Mouse (Mus musculus) telencephalon, adult 2 months (tissue): ENCODE data around the gene Bglap2.
"Not testable (repeated sequence)": the region's sequence is repeated elsewhere in the genome, so short reads cannot be mapped to it uniquely, and the experiment has no call there.

Source experiments
- DNase-seq: peaks from one replicate; pipeline ENCODE4 v3.0.0-alpha.2; 2011; ENCODE audit warnings: low read depth, low spot score

Bglap2 gene

GRCm38 (mm10) chr3:88393776-88394375 is 15.4 kb upstream of the Bglap2 start:
- no peak for DNase-seq

- DNase-seq = no peak
Measured at GRCm38 (mm10) chr3:88384364-88384763, 5.9 kb upstream of the Bglap2 start, which contains the start of gene Bglap. Gene Bglap, minus strand, starts transcription at chr3:88384464.

GRCm38 (mm10) chr3:88382383-88382782 is 3.9 kb upstream of the Bglap2 start:
- not testable (repeated sequence) for DNase-seq

DNA sequence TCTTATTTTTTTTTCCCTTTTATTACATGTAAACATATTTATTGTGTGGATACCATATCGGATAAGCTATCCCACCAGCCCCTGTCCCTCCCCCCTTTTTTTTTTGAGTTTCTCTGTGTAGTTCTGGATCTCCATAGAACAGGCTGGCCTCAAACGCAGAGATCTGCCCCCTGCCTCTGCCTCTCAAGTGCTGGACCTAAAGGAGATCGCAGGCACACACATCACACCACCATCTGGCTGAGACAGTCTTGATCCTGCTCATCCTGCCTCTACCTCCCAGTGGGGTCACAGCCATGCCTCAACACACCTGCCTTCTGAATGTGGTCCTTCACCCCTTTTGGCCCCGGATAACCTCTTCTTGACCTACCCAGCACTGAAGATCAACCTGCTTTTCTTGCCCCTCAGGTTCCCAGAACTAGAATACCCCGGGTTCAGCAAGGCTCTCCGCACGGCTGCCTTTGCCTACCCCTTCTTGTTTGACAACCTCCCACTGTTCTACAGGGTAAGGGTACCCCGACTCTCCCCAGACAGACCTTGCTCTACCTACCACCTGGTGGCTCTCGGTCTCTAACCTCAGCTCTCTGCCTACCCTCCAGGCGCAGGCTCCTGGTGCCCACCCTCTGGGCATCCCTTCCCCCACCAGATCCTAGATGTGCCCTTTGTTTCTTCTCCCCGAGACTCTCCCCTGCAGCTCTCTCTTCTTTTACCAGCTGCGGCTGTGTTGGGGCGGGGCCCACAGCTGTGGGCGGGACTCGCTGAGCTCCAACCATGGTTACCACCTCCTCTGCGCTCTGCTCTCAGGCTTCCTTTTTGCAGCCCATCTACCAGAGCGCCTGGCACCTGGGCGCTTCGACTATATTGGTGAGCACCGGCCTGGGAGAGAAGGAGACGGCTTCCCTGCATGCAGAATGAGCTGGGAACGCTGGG is 3.2 kb upstream of the Bglap2 start:
- DNase-seq = not testable (repeated sequence)

GRCm38 (mm10) chr3:88376644-88377043 is 1.9 kb downstream of the Bglap2 start:
- not testable (repeated sequence) for DNase-seq

DNA sequence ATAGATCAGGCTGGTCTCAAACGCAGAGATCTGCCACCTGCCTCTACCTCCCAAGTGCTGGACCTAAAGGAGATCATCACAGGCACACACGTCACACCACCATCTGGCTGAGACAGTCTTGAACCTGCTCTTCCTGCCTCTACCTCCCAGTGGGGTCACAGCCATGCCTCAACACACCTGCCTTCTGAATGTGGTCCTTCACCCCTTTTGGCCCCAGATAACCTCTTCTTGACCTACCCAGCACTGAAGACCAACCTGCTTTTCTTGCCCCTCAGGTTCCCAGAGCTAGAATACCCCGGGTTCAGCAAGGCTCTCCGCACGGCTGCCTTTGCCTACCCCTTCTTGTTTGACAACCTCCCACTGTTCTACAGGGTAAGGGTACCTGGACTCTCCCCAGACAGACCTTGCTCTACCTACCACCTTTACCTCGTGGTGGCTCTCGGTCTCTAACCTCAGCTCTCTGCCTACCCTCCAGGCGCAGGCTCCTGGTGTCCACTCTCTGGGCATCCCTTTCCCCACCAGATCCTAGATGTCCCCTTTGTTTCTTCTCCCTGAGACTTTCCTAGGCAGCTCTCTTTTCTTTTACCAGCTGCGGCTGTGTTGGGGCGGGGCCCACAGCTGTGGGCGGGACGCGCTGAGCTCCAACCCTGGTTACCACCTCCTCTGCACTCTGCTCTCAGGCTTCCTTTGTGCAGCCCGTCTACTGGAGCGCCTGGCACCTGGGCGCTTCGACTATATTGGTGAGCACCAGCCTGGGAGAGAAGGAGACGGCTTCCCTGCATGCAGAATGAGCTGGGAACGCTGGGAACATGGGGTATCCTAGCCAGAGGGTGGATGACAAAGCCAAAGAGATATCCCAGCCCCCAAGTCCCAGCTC is 2.5 kb downstream of the Bglap2 start:
- not testable (repeated sequence) for DNase-seq

- DNase-seq = not testable (repeated sequence)
Measured at GRCm38 (mm10) chr3:88372643-88373042, 5.9 kb downstream of the Bglap2 start, which contains the start of gene Bglap3. Gene Bglap3, minus strand, starts transcription at chr3:88372743.

DNA sequence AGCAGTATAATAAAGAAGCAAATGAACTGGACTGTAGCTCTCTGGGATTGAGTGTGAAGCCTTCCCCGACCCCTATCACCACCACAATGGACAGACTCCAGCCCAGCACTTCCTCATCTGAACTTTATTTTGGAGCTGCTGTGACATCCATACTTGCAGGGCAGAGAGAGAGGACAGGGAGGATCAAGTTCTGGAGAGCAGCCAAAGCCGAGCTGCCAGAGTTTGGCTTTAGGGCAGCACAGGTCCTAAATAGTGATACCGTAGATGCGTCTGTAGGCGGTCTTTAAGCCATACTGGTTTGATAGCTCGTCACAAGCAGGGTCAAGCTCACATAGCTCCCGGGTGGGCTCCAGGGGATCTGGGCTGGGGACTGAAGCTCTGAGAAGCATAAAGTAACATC is 10.0 kb downstream of the Bglap2 start:
- DNase-seq = not testable (repeated sequence)

DNA sequence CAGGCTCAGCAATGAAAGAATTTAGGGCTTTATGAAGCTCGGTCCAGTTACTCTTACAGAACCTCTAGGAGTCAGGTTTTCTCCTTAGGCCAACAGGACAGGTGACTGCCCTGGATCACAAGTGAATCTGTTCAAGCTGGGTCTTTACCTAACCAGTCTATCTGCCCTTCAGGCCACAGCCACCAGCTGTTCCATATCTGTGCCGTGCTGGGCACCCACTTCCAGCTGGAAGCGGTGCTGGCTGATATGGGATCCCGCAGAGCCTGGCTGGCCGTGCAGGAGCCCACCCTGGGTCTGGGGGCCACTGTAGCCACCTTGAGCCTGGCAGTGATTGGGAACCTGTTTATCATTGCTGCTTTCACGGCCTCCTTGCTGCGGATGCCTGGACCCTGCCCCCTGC is 11.0 kb downstream of the Bglap2 start:
- not testable (repeated sequence) for DNase-seq

- not testable (repeated sequence) for DNase-seq
Measured at GRCm38 (mm10) chr3:88366830-88367428, 11.6 kb downstream of the Bglap2 start.

GRCm38 (mm10) chr3:88365705-88366361 is 12.7 kb downstream of the Bglap2 start:
- DNase-seq = no peak

DNA sequence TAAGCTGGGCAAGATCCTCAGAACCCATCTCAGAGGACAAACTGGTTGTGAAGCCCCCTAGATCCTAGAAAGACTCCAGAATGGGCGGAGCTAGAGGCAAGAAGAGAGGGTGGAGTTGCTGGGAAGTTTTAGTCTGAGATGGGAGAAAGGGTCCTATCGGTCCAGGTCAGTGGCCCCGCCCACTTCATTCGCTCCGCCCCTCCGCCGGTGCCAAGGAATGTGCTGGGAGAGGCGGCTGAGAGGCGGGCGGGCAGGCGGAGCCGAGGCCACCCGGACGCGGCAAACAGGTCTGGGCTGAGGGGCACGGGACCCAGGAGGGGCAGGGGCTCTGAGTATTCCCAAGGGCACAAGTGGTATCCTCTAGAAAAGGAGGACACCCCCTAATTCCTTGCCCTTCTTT is 14.2 kb downstream of the Bglap2 start, which contains the start of gene Paqr6:
Gene Paqr6 (plus strand): TSS at position 248 of the 400 bp plus-strand sequence.
- no peak for DNase-seq

- no peak for DNase-seq
Measured at GRCm38 (mm10) chr3:88363700-88364099, 14.8 kb downstream of the Bglap2 start.

GRCm38 (mm10) chr3:88361612-88362313 is 16.7 kb downstream of the Bglap2 start:
- no peak for DNase-seq

GRCm38 (mm10) chr3:88361096-88361495 is 17.4 kb downstream of the Bglap2 start:
- no peak for DNase-seq

DNA sequence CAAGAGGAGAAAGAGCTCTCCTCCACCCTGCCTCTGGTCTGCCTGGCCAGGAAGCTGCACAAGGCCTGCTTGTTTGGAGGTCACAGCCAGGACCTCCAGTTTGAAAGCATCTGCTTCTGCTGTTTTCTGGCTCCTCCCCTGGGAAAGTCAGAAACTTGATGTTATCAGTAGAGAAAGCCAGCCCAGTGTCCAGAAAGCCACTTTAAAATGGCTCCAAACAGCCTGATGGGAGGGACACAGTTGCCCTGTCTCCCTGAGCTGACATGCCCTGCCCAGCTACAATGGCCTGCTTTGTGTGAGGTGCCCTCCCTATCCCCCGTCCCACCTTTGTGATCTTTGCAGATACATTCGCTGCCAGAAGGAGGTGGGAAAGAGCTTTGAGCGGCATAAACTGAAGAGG is 18.5 kb downstream of the Bglap2 start:
- no peak for DNase-seq

DNA sequence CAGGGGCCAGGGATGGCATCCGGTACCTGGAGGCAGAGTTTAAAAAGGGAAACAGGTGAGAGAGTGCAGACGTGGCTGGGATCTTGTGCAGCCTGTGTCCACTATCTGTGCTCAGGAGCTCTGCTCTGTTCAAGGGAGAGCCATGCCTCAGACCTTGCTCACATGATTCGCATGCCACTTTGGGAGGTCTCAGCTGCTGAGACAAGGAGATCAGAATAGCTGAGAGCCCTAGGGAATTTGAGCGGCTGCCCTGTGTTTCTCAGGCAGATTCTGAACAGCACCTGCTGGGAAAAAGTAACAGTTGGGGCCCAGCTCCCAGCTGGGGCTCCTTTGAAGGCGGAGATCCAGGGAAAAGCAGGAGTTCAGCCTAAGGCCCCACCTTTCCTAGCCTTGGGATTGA is 18.9 kb downstream of the Bglap2 start:
- DNase-seq = no peak

DNA sequence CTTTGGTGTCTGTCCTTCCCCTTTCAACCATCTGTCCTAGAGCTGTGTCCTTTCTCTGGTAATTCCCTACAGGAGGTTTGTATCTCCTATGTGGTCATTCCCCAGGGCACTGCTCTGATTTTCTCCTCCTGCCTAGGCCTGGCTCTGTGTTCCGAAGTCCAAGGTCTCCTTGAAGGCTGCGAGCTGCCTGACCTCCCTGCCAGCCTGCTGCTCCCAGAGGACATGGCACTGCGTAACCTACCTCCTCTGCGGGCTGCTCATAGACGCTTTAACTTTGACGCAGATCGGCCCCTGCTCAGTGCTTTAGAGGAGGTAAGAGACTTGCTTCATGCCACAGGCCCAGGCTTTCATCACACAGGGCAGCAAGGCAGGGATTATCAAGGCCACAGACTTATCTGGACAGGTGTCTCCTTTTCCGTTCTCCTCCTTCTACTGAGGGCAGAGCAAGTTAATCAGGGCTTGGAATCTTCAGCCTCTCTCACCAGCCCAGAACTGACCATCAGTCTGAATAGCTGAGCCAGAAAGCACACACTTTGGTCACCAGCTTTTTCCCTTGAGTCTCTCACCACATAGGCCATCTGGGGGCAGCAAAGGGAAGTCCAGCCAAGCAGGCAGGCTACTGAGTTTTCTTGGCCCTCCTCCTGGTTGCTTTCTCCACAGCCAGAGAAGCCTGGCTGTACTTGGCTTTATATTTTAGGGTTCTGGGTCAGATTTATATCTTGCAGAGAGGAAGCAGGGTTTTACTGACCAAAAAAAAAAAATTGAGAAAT is 23.9 kb downstream of the Bglap2 start:
- DNase-seq = no peak

- no peak for DNase-seq
Measured at GRCm38 (mm10) chr3:88352907-88353306, 25.6 kb downstream of the Bglap2 start.
